Mouse (Mus musculus): ENCODE measurements around the gene Slc29a1. TPM values are rescaled to one million over a fixed set of nuclear protein-coding genes. Genes with fewer than 3 reads are reported as not detected.

The Slc29a1 gene
- polyA plus RNA-seq, 1 experiment from 2014 or later: 154 TPM

GRCm38 (mm10) chr17:45539664-45540063 is 59.7 kb downstream of the Slc29a1 start:
- Histone ChIP-seq H3K4me1 (ENCODE audit: control insufficient read depth, low read depth, low read length) (no peaks in the 10 kb centered on the region), H3K9me3 (replicated peaks; ENCODE audit: control insufficient read depth, low read length) (no peaks in the 10 kb centered on the region), H3K4me2 (ENCODE audit: low read depth, low read length) (no peak overlapping the region), H3K27me3 (ENCODE audit: control insufficient read depth, insufficient read depth, low read depth, low read length) (peaks cover 59% of the 10 kb centered on the region), H3K4me3 (ENCODE audit: low read depth, low read length) (no peak overlapping the region), H3K36me3 (ENCODE audit: control insufficient read depth, insufficient read depth) (no peaks in the 10 kb centered on the region), H3K9ac (ENCODE audit: low read depth, low read length) (no peak overlapping the region), H3K27ac (ENCODE audit: low read length) (no peak overlapping the region)
- ATAC-seq (ENCODE audit: low read depth): no peak
- WGBS (ENCODE audit: insufficient replicate concordance): 67% methylated on average over 21 of the region's 21 CpGs

GRCm38 (mm10) chr17:45538394-45538793 is 61.0 kb downstream of the Slc29a1 start:
- peaks cover 55% of the 10 kb centered on the region for H3K27me3 ChIP-seq (ENCODE audit: control insufficient read depth, insufficient read depth, low read depth, low read length)
- ATAC-seq (ENCODE audit: low read depth): no peak
- no peak overlapping the region for H3K4me3 ChIP-seq (ENCODE audit: low read depth, low read length)
- no peak overlapping the region for H3K27ac ChIP-seq (ENCODE audit: low read length)
- H3K4me1 ChIP-seq (ENCODE audit: control insufficient read depth, low read depth, low read length): no peaks in the 10 kb centered on the region
- no peak overlapping the region for H3K9ac ChIP-seq (ENCODE audit: low read depth, low read length)
- H3K4me2 ChIP-seq (ENCODE audit: low read depth, low read length): no peak overlapping the region
- H3K36me3 ChIP-seq (ENCODE audit: control insufficient read depth, insufficient read depth): no peaks in the 10 kb centered on the region
- H3K9me3 ChIP-seq (replicated peaks; ENCODE audit: control insufficient read depth, low read length): no peaks in the 10 kb centered on the region
- WGBS (ENCODE audit: insufficient replicate concordance): 42% methylated on average over 4 of the region's 4 CpGs

GRCm38 (mm10) chr17:45536264-45536663 is 63.1 kb downstream of the Slc29a1 start:
- Histone ChIP-seq H3K36me3 (ENCODE audit: control insufficient read depth, insufficient read depth) (no peaks in the 10 kb centered on the region), H3K27ac (ENCODE audit: low read length) (no peak overlapping the region), H3K4me3 (ENCODE audit: low read depth, low read length) (no peak overlapping the region), H3K4me1 (ENCODE audit: control insufficient read depth, low read depth, low read length) (no peaks in the 10 kb centered on the region), H3K9ac (ENCODE audit: low read depth, low read length) (no peak overlapping the region), H3K9me3 (replicated peaks; ENCODE audit: control insufficient read depth, low read length) (no peaks in the 10 kb centered on the region), H3K27me3 (ENCODE audit: control insufficient read depth, insufficient read depth, low read depth, low read length) (peaks cover 45% of the 10 kb centered on the region), H3K4me2 (ENCODE audit: low read depth, low read length) (no peak overlapping the region)
- WGBS (ENCODE audit: insufficient replicate concordance): 14% methylated on average over 5 of the region's 5 CpGs
- no peak for ATAC-seq (ENCODE audit: low read depth)

Other genes starting within 250 kb of the Slc29a1 start
- gene Cdc5l, start 165.9 kb downstream of the Slc29a1 start, polyA plus RNA-seq (2015; fragmentation: Nextera tagmentation; extraction: Ambion mirVana): 24.7 and 25.6 TPM in 2 replicates
- 0.15 and 0.21 TPM in 2 replicates for gene Spats1, start 124.2 kb downstream of the Slc29a1 start, polyA plus RNA-seq (2015; fragmentation: Nextera tagmentation; extraction: Ambion mirVana)
- gene Aars2, start 92.8 kb downstream of the Slc29a1 start, polyA plus RNA-seq (2015; fragmentation: Nextera tagmentation; extraction: Ambion mirVana): 5.3 and 5.6 TPM in 2 replicates
- gene Tcte1, start 76.2 kb downstream of the Slc29a1 start, polyA plus RNA-seq (2015; fragmentation: Nextera tagmentation; extraction: Ambion mirVana): 0.06 TPM in 1 of 2 replicates, not detected in the other
- 0.12 TPM in 2 replicates for gene Tmem151b, start 49.9 kb downstream of the Slc29a1 start, polyA plus RNA-seq (2015; fragmentation: Nextera tagmentation; extraction: Ambion mirVana)
- 1.8 TPM in 2 replicates for gene Nfkbie, start 43.9 kb downstream of the Slc29a1 start, polyA plus RNA-seq (2015; fragmentation: Nextera tagmentation; extraction: Ambion mirVana)
- gene Slc35b2, start 35.7 kb downstream of the Slc29a1 start, polyA plus RNA-seq (2015; fragmentation: Nextera tagmentation; extraction: Ambion mirVana): 45.3 and 46.5 TPM in 2 replicates
- 564 and 565 TPM in 2 replicates for gene Hsp90ab1, start 26.3 kb downstream of the Slc29a1 start, polyA plus RNA-seq (2015; fragmentation: Nextera tagmentation; extraction: Ambion mirVana)
- gene Mymx, start 2.5 kb upstream of the Slc29a1 start, polyA plus RNA-seq (2015; fragmentation: Nextera tagmentation; extraction: Ambion mirVana): 0.30 and 0.35 TPM in 2 replicates
- gene Capn11, start 59.7 kb upstream of the Slc29a1 start, polyA plus RNA-seq (2015; fragmentation: Nextera tagmentation; extraction: Ambion mirVana): 0.08 and 0.41 TPM in 2 replicates
- 94.4 and 99.9 TPM in 2 replicates for gene Mrpl14, start 86.7 kb upstream of the Slc29a1 start, polyA plus RNA-seq (2015; fragmentation: Nextera tagmentation; extraction: Ambion mirVana)
- gene Tmem63b, start 87.3 kb upstream of the Slc29a1 start, polyA plus RNA-seq (2015; fragmentation: Nextera tagmentation; extraction: Ambion mirVana): 8.2 and 10.0 TPM in 2 replicates
- not detected in 2 replicates for gene 1600014C23Rik, start 134.2 kb upstream of the Slc29a1 start, polyA plus RNA-seq (2015; fragmentation: Nextera tagmentation; extraction: Ambion mirVana)